Comparison of ENCODE assay signal across 8 mouse cellular contexts in genomic region chr11:121353326-121354090, GRCm38 (mm10). TPM values are rescaled to one million over a fixed set of nuclear protein-coding genes. Genes with fewer than 3 reads are reported as not detected.
DNase-seq lines count a peak whose midpoint lies in the region; ATAC-seq lines count a peak whose summit lies in the region.

No protein-coding gene starts in this region.

- H3K9me3 ChIP-seq in embryonic facial prominence, embryonic 10.5 days: no peaks in the 10 kb centered on the region

- H3K27ac ChIP-seq in embryonic facial prominence, embryonic 10.5 days (replicated peaks): peak overlapping the region; percentile 94

- intact Hi-C loops in heart, postnatal 10 days (cut with DNase I): loop anchor here (5.0 kb wide), 2 partner anchors 69 to 116 kb away; partner anchors contain the start of genes Fn3krp and Narf

- WGBS in embryonic facial prominence, embryonic 10.5 days: 4% methylated on average over 41 of the region's 41 CpGs

- ATAC-seq in CD4-positive, CD25-positive, alpha-beta regulatory T cell, adult 4 months: peak; percentile 36
- ATAC-seq in activated CD4-positive, CD25-positive, alpha-beta regulatory T cell, adult 4 months: peak; percentile 28

- H3K36me3 ChIP-seq in embryonic facial prominence, embryonic 10.5 days (replicated peaks): peaks cover 26% of the 10 kb centered on the region

- no peaks in the 10 kb centered on the region for H3K27me3 ChIP-seq in embryonic facial prominence, embryonic 10.5 days (replicated peaks; ENCODE audit: low read depth, poor library complexity, severe bottlenecking)

- H3K4me1 ChIP-seq in embryonic facial prominence, embryonic 10.5 days: peaks cover 20% of the 10 kb centered on the region

- DNase-seq in embryonic facial prominence, embryonic 10.5 days (ENCODE audit: low spot score): no peak
- peak; percentile 31 to 44 for DNase-seq in heart, postnatal 10 days
- peak; percentile 21 to 60 for DNase-seq in kidney, postnatal 36 days
- peak; percentile 9 for DNase-seq in lung, postnatal 25 days (ENCODE audit: low spot score)
- DNase-seq in right cerebral cortex, postnatal 36 days (ENCODE audit: low spot score in 2 of 2): peak; percentile 21 to 33
- DNase-seq in Muller cell, postnatal 12 days (ENCODE audit: inconsistent ontology term): no peak

- peak overlapping the region; percentile 99 for H3K4me3 ChIP-seq in embryonic facial prominence, embryonic 10.5 days

RNA-seq across cellular contexts. Expression of gene Wdr45b, which starts 0.7 kb away (rescaled TPM):
- polyA plus RNA-seq in CD4-positive, CD25-positive, alpha-beta regulatory T cell, adult 4 months (2017; shearing (Covaris generic)): 10 to 100 TPM; 27.2 to 29.0 TPM
- polyA plus RNA-seq in activated CD4-positive, CD25-positive, alpha-beta regulatory T cell, adult 4 months (2017; shearing (Covaris generic)): 10 to 100 TPM; 22.2 to 25.7 TPM
- 101 and 103 TPM in 2 replicates for polyA plus RNA-seq in embryonic facial prominence, embryonic 10.5 days (2016; fragmentation: Nextera tagmentation; extraction: Ambion mirVana)
- total RNA-seq in heart, postnatal 10 days (2021): 10 to 100 TPM; 53.0 to 54.0 TPM

RNA-seq across cellular contexts. Expression of gene Rab40b, which starts 34.5 kb away (rescaled TPM):
- polyA plus RNA-seq in CD4-positive, CD25-positive, alpha-beta regulatory T cell, adult 4 months (2017; shearing (Covaris generic)): not detected
- not detected for polyA plus RNA-seq in activated CD4-positive, CD25-positive, alpha-beta regulatory T cell, adult 4 months (2017; shearing (Covaris generic))
- 1.2 and 1.3 TPM in 2 replicates for polyA plus RNA-seq in embryonic facial prominence, embryonic 10.5 days (2016; fragmentation: Nextera tagmentation; extraction: Ambion mirVana)
- total RNA-seq in heart, postnatal 10 days (2021): 1 to 10 TPM; 2.1 to 2.8 TPM

Comparison
In these comparisons a context has a peak if more than half of its experiments do, and no peak if none do; other contexts are left out.
1. DNase-seq: peak in heart, postnatal 10 days (2 of 2), kidney, postnatal 36 days (2 of 2), lung, postnatal 25 days (single experiment) and right cerebral cortex, postnatal 36 days (2 of 2); none in embryonic facial prominence, embryonic 10.5 days (single experiment) and Muller cell, postnatal 12 days (single experiment).